Mouse (Mus musculus): ENCODE results near the gene Dusp1.

GRCm38 (mm10) chr17:26531395-26532027 is 30.4 kb downstream of the Dusp1 start:
- TF ChIP-seq CTCF (IDR thresholded peaks at IDR 0.05; ENCODE audit: low read depth) (no peak), EP300 (optimal IDR thresholded peaks at IDR 0.05) (no peak)

Data from stomach, postnatal 0 days (tissue).